Mouse (Mus musculus) forebrain, embryonic 14.5 days (tissue): Measurements from ENCODE around the gene Dusp16. TPM values are rescaled to one million over a fixed set of nuclear protein-coding genes. Genes with fewer than 3 reads are reported as not detected.

ENCODE experiments used
- ATAC-seq: fragments of 200-750 bp; cut with Nextera tagmentation; 2 replicates; pipeline ENCODE4 v1.8.0; 2017; ENCODE audit warnings: mild to moderate bottlenecking, moderate library complexity
- DNase-seq: peaks from one replicate; pipeline ENCODE4 v3.0.0-alpha.2; 2015; ENCODE audit warnings: low spot score
- H3K27ac ChIP-seq: fragments of 300-500 bp; sonication (generic); 2 replicates; pipeline ENCODE4 v1.5.1; 2014; ENCODE audit warnings: low read depth, mild to moderate bottlenecking, control low read depth, low read length, moderate library complexity
- H3K27me3 ChIP-seq: fragments of 300-500 bp; sonication (generic); replicated peaks from 2 replicates; pipeline ENCODE4 v1.6.1; 2014; ENCODE audit warnings: low read length, control low read depth, mixed read lengths; ENCODE audit not compliant: control insufficient read depth, insufficient read depth
- H3K36me3 ChIP-seq: fragments of 300-500 bp; sonication (generic); 2 replicates; pipeline ENCODE4 v1.6.1; 2014; ENCODE audit warnings: low read length, control low read depth; ENCODE audit not compliant: control insufficient read depth, insufficient read depth
- H3K4me1 ChIP-seq: fragments of 300-500 bp; sonication (generic); 2 replicates; pipeline ENCODE4 v1.6.1; 2014; ENCODE audit warnings: antibody characterized with exemption, low read length, control low read depth; ENCODE audit not compliant: control insufficient read depth, insufficient read depth
- H3K4me2 ChIP-seq: fragments of 300-500 bp; sonication (generic); 2 replicates; pipeline ENCODE4 v1.6.1; 2014; ENCODE audit warnings: mild to moderate bottlenecking, control low read depth, low read length
- H3K4me3 ChIP-seq: fragments of 300-500 bp; sonication (generic); 2 replicates; pipeline ENCODE4 v1.5.1; 2014; ENCODE audit warnings: low read depth, low read length, control low read depth
- H3K9ac ChIP-seq: fragments of 300-500 bp; sonication (generic); 2 replicates; pipeline ENCODE4 v1.6.1; 2014; ENCODE audit warnings: mild to moderate bottlenecking, low read length, control low read depth, moderate library complexity
- H3K9me3 ChIP-seq: fragments of 300-500 bp; sonication (generic); replicated peaks from 2 replicates; pipeline ENCODE4 v1.6.1; 2016; ENCODE audit warnings: low read length, control low read depth, mixed read lengths; ENCODE audit not compliant: control insufficient read depth
- WGBS: fragments of 180-500 bp; shearing (Covaris S2); extraction: QIAGEN DNeasy Blood & Tissue Kit; methylation state at CpG from one replicate; pipeline ENCODE4 v1.1.7; 2014; 5-methylcytosine and 5-hydroxymethylcytosine counted together
- polyA plus RNA-seq: library from polyadenylated mRNA; unstranded; fragments of >200 nt; fragmentation: Nextera tagmentation; extraction: Ambion mirVana; gene quantifications from 2 replicates; pipeline ENCODE4 v1.2.1, GENCODE M21; 2014

Dusp16 gene
- polyA plus RNA-seq, 1 experiment from 2014 or later = 9.4 TPM

GRCm38 (mm10) chr6:134665817-134666216 is 126.6 kb downstream of the Dusp16 start:
- WGBS = 92% methylated on average over 9 of the region's 9 CpGs

More at GRCm38 (mm10) chr6:134665817-134666216, 126.6 kb downstream of the Dusp16 start:
- Histone ChIP-seq H3K27me3 (no peaks in the 10 kb centered on the region), H3K27ac (no peak overlapping the region), H3K9me3 (no peaks in the 10 kb centered on the region), H3K36me3 (no peaks in the 10 kb centered on the region), H3K4me2 (no peak overlapping the region), H3K9ac (no peak overlapping the region), H3K4me3 (no peak overlapping the region), H3K4me1 (peaks cover under 1% of the 10 kb centered on the region; the same call in 1 of the 2 replicates)
- ATAC-seq (no peak), DNase-seq (no peak)

Other genes with a start within 250 kb of the Dusp16 start
- gene Lrp6, start 225.7 kb downstream of the Dusp16 start, polyA plus RNA-seq = 20.9 TPM in 2 replicates
- gene Mansc1, start 160.1 kb downstream of the Dusp16 start, polyA plus RNA-seq = 0.88 and 0.94 TPM in 2 replicates
- 45.8 and 49.4 TPM in 2 replicates for gene Borcs5, start 153.1 kb downstream of the Dusp16 start, polyA plus RNA-seq
- 1.8 and 2.9 TPM in 2 replicates for gene Crebl2, start 37.5 kb upstream of the Dusp16 start, polyA plus RNA-seq
- gene Gpr19, start 106.0 kb upstream of the Dusp16 start, polyA plus RNA-seq = 42.4 and 46.2 TPM in 2 replicates
- 58.8 and 63.3 TPM in 2 replicates for gene Cdkn1b, start 127.8 kb upstream of the Dusp16 start, polyA plus RNA-seq
- gene Apold1, start 189.1 kb upstream of the Dusp16 start, polyA plus RNA-seq = 3.5 and 4.8 TPM in 2 replicates
- 79.8 and 87.1 TPM in 2 replicates for gene Ddx47, start 219.0 kb upstream of the Dusp16 start, polyA plus RNA-seq